Mouse (Mus musculus): ENCODE data around the gene Avp.
"Not testable (repeated sequence)": the region's sequence is repeated elsewhere in the genome, so short reads cannot be mapped to it uniquely, and the experiment has no call there.

The Avp gene

GRCm38 (mm10) chr2:130582552-130582951 is at the start of gene Avp:
Avp (minus strand) TSS chr2:130582554.
- no peak for DNase-seq

- DNase-seq = peak; percentile 89
Observed at GRCm38 (mm10) chr2:130629839-130630203, 47.5 kb upstream of the Avp start, which contains the start of the genes Fastkd5 and Ubox5. Fastkd5 (minus strand) TSS chr2:130630027. Ubox5 (minus strand) TSS chr2:130630038.

GRCm38 (mm10) chr2:130629080-130629838 is 46.9 kb upstream of the Avp start:
- DNase-seq = no peak

GRCm38 (mm10) chr2:130628424-130628823 is 46.1 kb upstream of the Avp start:
- DNase-seq = peak; percentile 31

GRCm38 (mm10) chr2:130618972-130619371 is 36.6 kb upstream of the Avp start:
- DNase-seq = no peak

- DNase-seq = peak; percentile 48
Observed at GRCm38 (mm10) chr2:130613091-130613490, 30.7 kb upstream of the Avp start.

GRCm38 (mm10) chr2:130602195-130602594 is 19.8 kb upstream of the Avp start:
- DNase-seq = no peak

GRCm38 (mm10) chr2:130598399-130598798 is 16.0 kb upstream of the Avp start:
- DNase-seq = no peak

- DNase-seq = no peak
Observed at GRCm38 (mm10) chr2:130597601-130598010, 15.3 kb upstream of the Avp start.

- DNase-seq = no peak
Observed at GRCm38 (mm10) chr2:130595596-130595995, 13.2 kb upstream of the Avp start.

- no peak for DNase-seq
Observed at GRCm38 (mm10) chr2:130591016-130591415, 8.7 kb upstream of the Avp start.

- DNase-seq = no peak
Observed at GRCm38 (mm10) chr2:130589761-130590160, 7.4 kb upstream of the Avp start.

GRCm38 (mm10) chr2:130589157-130589556 is 6.8 kb upstream of the Avp start:
- DNase-seq = no peak

- DNase-seq = no peak
Observed at GRCm38 (mm10) chr2:130588373-130588772, 6.0 kb upstream of the Avp start.

- DNase-seq = no peak
Observed at GRCm38 (mm10) chr2:130586016-130586415, 3.7 kb upstream of the Avp start.

GRCm38 (mm10) chr2:130583902-130584560 is 1.7 kb upstream of the Avp start:
- DNase-seq = no peak

- no peak for DNase-seq
Observed at GRCm38 (mm10) chr2:130581201-130581600, 1.2 kb downstream of the Avp start.

GRCm38 (mm10) chr2:130579791-130580190 is 2.6 kb downstream of the Avp start:
- DNase-seq = no peak

GRCm38 (mm10) chr2:130578148-130578547 is 4.2 kb downstream of the Avp start:
- peak; percentile 78 for DNase-seq

GRCm38 (mm10) chr2:130577632-130578031 is 4.7 kb downstream of the Avp start:
- DNase-seq = peak; percentile 65

GRCm38 (mm10) chr2:130577021-130577420 is 5.3 kb downstream of the Avp start:
- no peak for DNase-seq

- DNase-seq = not testable (repeated sequence)
Observed at GRCm38 (mm10) chr2:130576564-130576963, 5.8 kb downstream of the Avp start.

GRCm38 (mm10) chr2:130575873-130576272 is 6.5 kb downstream of the Avp start, which contains the start of gene Oxt:
Oxt (plus strand) TSS chr2:130576173.
- DNase-seq = no peak

- DNase-seq = no peak
Observed at GRCm38 (mm10) chr2:130574960-130575359, 7.4 kb downstream of the Avp start.

All from thymus, postnatal 14 days (tissue).